Mouse (Mus musculus): ENCODE data around the gene Csf3.
"Not testable (repeated sequence)": the region's sequence is repeated elsewhere in the genome, so short reads cannot be mapped to it uniquely, and the experiment has no call there.

Gene Csf3

DNA sequence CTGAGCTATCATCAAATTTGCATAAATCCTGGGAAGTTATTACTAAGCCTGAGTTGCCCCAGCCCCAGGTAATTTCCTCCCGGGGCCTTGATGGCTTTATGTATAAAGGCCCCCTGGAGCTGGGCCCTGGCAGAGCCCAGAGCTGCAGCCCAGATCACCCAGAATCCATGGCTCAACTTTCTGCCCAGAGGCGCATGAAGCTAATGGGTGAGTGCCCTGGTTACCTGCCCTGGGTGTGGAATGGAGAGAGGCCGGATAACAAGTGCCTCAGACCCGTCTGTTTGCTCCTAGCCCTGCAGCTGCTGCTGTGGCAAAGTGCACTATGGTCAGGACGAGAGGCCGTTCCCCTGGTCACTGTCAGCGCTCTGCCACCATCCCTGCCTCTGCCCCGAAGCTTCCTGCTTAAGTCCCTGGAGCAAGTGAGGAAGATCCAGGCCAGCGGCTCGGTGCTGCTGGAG, at the start of gene Csf3:
Csf3 (plus strand) TSS at position 51 of the 458 bp plus-strand sequence.
- DNase-seq, result no peak

- peak; percentile 22 for DNase-seq
Observed at GRCm38 (mm10) chr11:98655076-98655475, 46.0 kb upstream of the Csf3 start.

DNA sequence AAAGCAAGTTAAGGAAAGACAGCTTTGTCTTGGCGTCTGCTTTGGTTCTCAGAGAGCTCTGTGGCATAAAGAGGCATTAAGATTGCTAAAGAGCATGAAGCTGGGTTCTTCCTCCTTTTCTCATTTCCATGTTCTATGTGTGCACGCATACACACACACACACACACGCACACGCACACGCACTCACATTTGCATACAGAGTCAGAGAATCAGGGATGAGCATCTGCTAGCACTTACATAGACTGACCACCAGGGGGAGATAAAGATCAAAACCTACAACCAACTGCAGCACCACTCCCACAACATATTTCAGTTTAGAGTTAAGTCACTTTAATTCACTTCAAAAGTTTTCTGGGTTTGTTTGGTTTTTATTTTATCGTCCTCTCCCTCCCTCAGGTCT, 40.5 kb upstream of the Csf3 start:
- DNase-seq, result peak; percentile 32 to 38

DNA sequence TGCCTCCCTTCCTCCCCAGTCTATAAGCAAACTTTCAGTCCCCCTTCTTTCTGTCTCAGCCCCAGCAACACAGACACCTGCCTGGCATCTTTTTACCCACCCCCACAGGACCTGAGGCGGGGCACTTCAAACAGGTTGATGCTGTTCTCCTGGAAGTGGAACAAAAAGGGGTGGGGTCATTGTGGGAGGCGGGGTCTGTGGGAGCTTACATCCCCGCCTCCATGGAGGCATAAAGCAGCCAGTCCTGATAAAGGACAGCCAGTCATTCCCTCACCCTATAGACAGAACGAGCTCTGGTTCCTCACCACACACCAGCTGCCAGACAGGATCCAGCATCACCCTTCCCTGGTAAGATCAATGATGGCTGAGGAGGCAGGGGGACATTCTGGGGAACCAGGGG, 37.0 kb upstream of the Csf3 start, which contains the start of gene Gsdma:
Gsdma (plus strand) TSS at position 261 of the 400 bp plus-strand sequence.
- no peak for DNase-seq

GRCm38 (mm10) chr11:98668984-98669383, 32.1 kb upstream of the Csf3 start:
- no peak for DNase-seq

- no peak for DNase-seq
Observed at GRCm38 (mm10) chr11:98671284-98671815, 29.7 kb upstream of the Csf3 start.

DNA sequence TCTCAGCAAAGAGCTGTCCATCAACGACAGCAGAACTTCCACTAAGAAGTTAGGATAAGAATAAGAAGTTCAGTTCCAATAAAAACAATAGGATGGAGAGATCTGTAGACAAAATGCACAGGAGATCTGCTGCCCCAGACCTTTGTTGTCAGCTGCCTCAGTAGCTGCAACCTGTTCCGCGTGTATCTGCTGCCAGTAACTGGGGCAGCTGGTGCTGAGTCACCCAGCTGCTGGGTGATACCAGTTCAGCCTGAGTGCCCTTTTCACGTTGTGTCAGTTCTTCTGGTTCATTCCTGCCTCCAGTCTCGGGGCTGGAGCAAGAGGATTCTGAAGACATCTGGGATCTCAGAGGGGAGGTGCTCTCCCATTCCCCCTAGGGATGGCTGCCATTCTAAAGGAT, 29.2 kb upstream of the Csf3 start:
- no peak for DNase-seq

DNA sequence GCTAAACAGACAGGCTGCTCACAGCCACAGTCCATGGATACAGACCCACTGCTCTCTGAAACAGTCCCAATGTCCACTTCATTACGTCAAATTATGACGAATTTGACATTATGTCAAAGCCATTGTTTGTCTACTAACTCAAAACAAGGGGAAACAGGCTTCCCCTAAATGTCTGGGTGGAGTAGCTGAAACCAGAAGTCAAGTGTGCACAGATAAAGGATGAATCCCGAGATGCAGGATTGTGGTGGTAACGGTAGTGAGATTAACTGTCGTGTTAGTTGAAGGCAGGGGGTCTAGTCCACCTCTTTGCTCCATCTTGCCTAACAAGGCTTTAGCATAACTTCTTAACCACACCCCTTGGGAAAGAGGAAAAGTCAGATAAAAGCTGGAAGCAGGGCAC, 28.6 kb upstream of the Csf3 start:
- no peak for DNase-seq

DNA sequence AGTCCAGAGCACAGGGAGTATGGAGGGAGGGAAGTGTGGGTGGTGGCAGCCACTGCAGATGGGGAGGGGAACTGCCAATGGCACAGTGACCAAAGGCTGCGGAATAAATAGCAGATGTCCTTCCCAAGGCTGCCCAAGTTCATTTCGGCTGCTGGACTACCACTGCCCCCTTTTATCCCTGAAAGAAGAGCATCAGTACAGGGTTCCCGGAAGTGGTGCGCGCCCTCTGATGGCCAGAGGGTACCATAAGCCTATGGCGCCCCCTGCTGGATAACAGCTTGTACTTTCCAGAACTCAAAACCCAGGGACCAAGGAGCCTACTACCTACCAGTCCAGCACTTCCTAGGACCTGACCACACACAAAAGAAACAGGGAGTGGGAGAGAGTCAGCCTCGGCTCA, 27.9 kb upstream of the Csf3 start:
- DNase-seq, result peak; percentile 46 to 64

- DNase-seq, result no peak
Observed at GRCm38 (mm10) chr11:98675829-98676363, 25.2 kb upstream of the Csf3 start.

- DNase-seq, result no peak
Observed at GRCm38 (mm10) chr11:98680023-98680422, 21.0 kb upstream of the Csf3 start.

- not testable (repeated sequence) for DNase-seq
Observed at GRCm38 (mm10) chr11:98680595-98680994, 20.5 kb upstream of the Csf3 start.

GRCm38 (mm10) chr11:98681186-98681585, 19.9 kb upstream of the Csf3 start:
- no peak for DNase-seq

GRCm38 (mm10) chr11:98681786-98682745, 19.0 kb upstream of the Csf3 start, which contains the start of gene Psmd3:
TSS of gene Psmd3 (plus strand) at chr11:98682554.
- DNase-seq, result peak; percentile 94 to 99

- DNase-seq, result no peak
Observed at GRCm38 (mm10) chr11:98682811-98683210, 18.3 kb upstream of the Csf3 start.

DNA sequence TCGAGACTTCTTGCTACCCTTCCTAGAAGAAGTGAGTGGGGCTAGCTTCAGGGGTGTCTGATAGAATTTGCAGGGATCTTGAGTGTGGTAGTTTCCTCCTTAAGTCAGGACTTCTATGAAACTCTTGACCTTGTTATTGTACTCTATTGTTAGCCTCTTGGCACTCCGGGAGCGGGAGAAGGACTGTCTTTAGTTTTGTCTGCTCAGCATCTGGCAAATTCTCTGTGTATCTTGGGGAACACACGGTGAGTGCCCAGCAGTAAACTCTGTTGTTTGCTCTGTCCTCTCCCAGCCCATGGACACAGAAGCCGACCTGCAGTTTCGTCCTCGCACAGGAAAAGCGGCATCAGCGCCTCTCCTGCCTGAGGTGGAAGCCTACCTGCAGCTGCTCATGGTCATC, 15.4 kb upstream of the Csf3 start:
- DNase-seq, result no peak

- DNase-seq, result no peak
Observed at GRCm38 (mm10) chr11:98686976-98687375, 14.1 kb upstream of the Csf3 start.

DNA sequence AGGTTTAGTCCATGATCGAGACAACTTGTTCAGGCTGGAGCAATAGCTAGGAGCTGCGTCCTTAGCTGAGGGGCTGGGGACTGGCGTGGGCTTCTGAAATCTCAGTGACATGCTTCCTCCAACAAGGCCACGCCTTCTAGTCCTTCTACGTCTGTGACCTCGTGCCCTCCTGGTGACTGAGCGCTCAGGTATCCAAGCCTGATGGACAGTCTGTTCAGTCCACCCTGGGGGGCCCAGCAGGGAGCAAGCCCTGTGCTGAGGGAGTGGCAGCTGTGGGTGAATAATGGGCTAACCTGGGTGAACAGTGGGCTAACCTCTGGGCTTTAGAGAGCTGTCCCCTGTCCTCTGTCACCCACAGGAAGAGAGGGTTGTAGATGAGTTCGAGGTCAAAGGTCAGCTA, 13.1 kb upstream of the Csf3 start:
- DNase-seq, result no peak

DNA sequence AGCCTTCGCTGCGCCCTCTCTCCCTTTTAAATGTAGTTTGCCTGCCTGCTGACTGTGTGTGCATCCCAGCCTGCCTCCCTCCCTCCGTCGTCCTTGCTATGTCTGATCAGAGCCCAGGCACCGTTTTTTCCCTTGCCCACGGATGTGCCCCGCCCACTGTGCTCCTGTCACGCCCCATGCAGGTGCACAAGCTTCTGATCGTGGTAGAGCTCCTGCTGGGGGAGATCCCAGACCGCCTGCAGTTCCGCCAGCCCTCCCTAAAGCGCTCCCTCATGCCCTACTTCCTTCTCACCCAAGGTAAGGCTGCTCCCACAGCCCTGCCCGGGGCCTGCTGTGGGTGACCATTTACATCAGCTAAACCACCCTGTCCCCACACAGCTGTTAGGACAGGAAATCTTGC, 7.9 kb upstream of the Csf3 start:
- no peak for DNase-seq

DNA sequence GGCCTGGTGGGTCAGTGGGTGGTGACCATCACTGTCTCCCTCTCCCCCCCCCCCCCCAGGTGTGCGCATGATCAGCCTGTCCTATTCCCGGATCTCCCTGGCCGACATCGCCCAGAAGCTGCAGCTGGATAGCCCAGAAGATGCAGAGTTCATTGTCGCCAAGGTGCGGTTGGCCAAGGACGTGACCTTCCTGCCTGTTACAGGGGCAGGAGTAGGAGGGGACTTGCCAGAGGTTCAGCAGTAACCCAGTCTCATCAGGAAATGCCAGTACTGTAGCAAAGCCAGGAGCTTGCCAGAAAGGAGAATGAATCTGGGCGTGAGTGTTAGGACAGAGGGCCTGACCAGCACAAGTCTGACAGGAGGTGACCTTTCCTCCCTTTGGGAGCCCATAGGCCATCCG, 7.3 kb upstream of the Csf3 start:
- no peak for DNase-seq

GRCm38 (mm10) chr11:98694301-98694700, 6.8 kb upstream of the Csf3 start:
- no peak for DNase-seq

- no peak for DNase-seq
Observed at GRCm38 (mm10) chr11:98695408-98695807, 5.7 kb upstream of the Csf3 start.

- no peak for DNase-seq
Observed at GRCm38 (mm10) chr11:98696454-98697216, 4.4 kb upstream of the Csf3 start.

All from cerebellum, adult 18-20 months (tissue).